Comparison of ENCODE assay signal across 15 mouse cellular contexts in the genomic region with DNA sequence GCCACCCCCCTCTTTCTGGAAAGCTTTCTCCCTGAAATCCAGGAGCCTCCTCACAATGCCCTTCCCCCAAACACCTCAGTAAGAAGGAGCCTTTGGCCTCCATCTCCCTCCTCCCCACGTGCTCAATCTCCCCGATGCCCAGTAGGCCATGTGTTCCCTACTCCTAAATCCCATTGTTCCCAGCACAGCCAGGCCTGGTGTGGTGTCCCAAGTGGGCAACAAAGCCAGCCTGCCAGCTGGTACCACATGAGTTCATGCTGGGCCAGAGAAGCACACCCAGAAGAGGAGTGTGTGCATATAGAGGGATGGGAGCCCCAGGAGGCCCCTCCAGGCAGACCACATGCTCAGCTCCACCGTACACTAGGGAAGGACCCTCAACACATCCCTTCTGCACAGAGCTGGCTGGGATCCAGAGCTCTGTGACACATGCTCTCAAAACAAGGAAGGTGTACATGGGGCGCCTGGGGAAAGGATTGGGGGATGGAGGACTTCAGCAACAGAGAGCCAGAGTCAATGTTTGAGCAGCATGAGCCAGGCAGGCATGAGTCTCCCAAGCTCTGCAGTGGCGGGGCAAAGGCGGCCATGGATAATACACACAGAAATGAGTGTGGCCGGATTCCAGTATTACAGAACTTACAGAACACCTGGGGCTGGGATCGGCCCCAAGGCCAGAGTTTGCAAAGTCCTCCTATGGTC. TPM values are rescaled to one million over a fixed set of nuclear protein-coding genes. Genes with fewer than 3 reads are reported as not detected.
DNase-seq lines count a peak whose midpoint lies in the region; ATAC-seq and TF ChIP-seq lines count a peak whose summit lies in the region.
"Had no signal": no experiment of that assay in that cellular context is flagged by ENCODE, and none has a peak within 500 bp of the region (broad histone marks: within the 10 kb centered on the region; RNA-seq: fewer than 3 reads in every experiment).

No protein-coding gene starts in this region.

- 0 out of 2 replicates have a peak, but pooled peaks cover 6% of the 10 kb centered on the region for H3K4me1 ChIP-seq in forebrain, embryonic 13.5 days
- no peaks in the 10 kb centered on the region for H3K4me1 ChIP-seq in forebrain, embryonic 10.5 days
- H3K4me1 ChIP-seq in midbrain, embryonic 11.5 days (ENCODE audit: control insufficient read depth, insufficient read depth, low read length), result no peaks in the 10 kb centered on the region
- H3K4me1 ChIP-seq in midbrain, postnatal 0 days (ENCODE audit: insufficient read depth, low read length), result no peaks in the 10 kb centered on the region
- H3K4me1 ChIP-seq in hindbrain, embryonic 13.5 days (replicated peaks), result peaks cover 5% of the 10 kb centered on the region
- H3K4me1 ChIP-seq in stomach, embryonic 16.5 days (ENCODE audit: control insufficient read depth, insufficient read depth, low read length), result no peaks in the 10 kb centered on the region

- H3K4me2 ChIP-seq in forebrain, embryonic 13.5 days, result no peak overlapping the region
- H3K4me2 ChIP-seq in midbrain, embryonic 11.5 days, result no peak overlapping the region
- no peak overlapping the region for H3K4me2 ChIP-seq in midbrain, postnatal 0 days (ENCODE audit: low read depth, low read length, poor library complexity, severe bottlenecking)
- H3K4me2 ChIP-seq in hindbrain, embryonic 13.5 days, result no peak overlapping the region
- H3K4me2 ChIP-seq in stomach, embryonic 16.5 days (ENCODE audit: low read depth, low read length), result no peak overlapping the region
- H3K4me2 ChIP-seq: heart, embryonic 13.5 days had no signal

- H3K27ac ChIP-seq in forebrain, embryonic 13.5 days, result no peak overlapping the region
- H3K27ac ChIP-seq in forebrain, embryonic 10.5 days, result no peak overlapping the region
- no peak overlapping the region for H3K27ac ChIP-seq in midbrain, embryonic 11.5 days (ENCODE audit: low read depth, low read length)
- H3K27ac ChIP-seq in midbrain, postnatal 0 days (ENCODE audit: low read depth, low read length), result no peak overlapping the region
- H3K27ac ChIP-seq in hindbrain, embryonic 13.5 days, result no peak overlapping the region
- no peak overlapping the region for H3K27ac ChIP-seq in stomach, embryonic 16.5 days (ENCODE audit: low read length)
- H3K27ac ChIP-seq: heart, embryonic 13.5 days; macrophage had no signal

- no peaks in the 10 kb centered on the region for H3K9me3 ChIP-seq in forebrain, embryonic 13.5 days (replicated peaks)
- H3K9me3 ChIP-seq in forebrain, embryonic 10.5 days, result no peaks in the 10 kb centered on the region
- no peaks in the 10 kb centered on the region for H3K9me3 ChIP-seq in midbrain, embryonic 11.5 days (ENCODE audit: control insufficient read depth, low read length)
- H3K9me3 ChIP-seq in midbrain, postnatal 0 days (ENCODE audit: low read length), result no peaks in the 10 kb centered on the region
- H3K9me3 ChIP-seq in hindbrain, embryonic 13.5 days, result no peaks in the 10 kb centered on the region
- no peaks in the 10 kb centered on the region for H3K9me3 ChIP-seq in stomach, embryonic 16.5 days (replicated peaks; ENCODE audit: control insufficient read depth, low read length)
- H3K9me3 ChIP-seq: heart, embryonic 13.5 days had no signal

- no peaks in the 10 kb centered on the region for H3K27me3 ChIP-seq in forebrain, embryonic 13.5 days
- H3K27me3 ChIP-seq in forebrain, embryonic 10.5 days (ENCODE audit: poor library complexity, severe bottlenecking), result no peaks in the 10 kb centered on the region
- no peaks in the 10 kb centered on the region for H3K27me3 ChIP-seq in midbrain, embryonic 11.5 days (ENCODE audit: control insufficient read depth, insufficient read depth, low read length)
- no peaks in the 10 kb centered on the region for H3K27me3 ChIP-seq in midbrain, postnatal 0 days (ENCODE audit: insufficient read depth, low read length)
- H3K27me3 ChIP-seq in hindbrain, embryonic 13.5 days, result no peaks in the 10 kb centered on the region
- H3K27me3 ChIP-seq in stomach, embryonic 16.5 days (ENCODE audit: control insufficient read depth, insufficient read depth, low read length), result no peaks in the 10 kb centered on the region

- DNase-seq in forebrain, embryonic 10.5 days (ENCODE audit: extremely low spot score, low spot score), result no peak
- peak; percentile 62 for DNase-seq in midbrain, embryonic 11.5 days (ENCODE audit: low spot score, missing footprints)
- no peak for DNase-seq in midbrain, postnatal 0 days (ENCODE audit: low spot score)
- DNase-seq in heart, adult 11 months, result no peak
- DNase-seq: adrenal gland, postnatal 10 days; gastrocnemius, postnatal 14 days; thymus, adult 18-20 months had no signal

- no peak for TF ChIP-seq CTCF in midbrain, postnatal 0 days (IDR thresholded peaks at IDR 0.05)

- H3K9ac ChIP-seq in forebrain, embryonic 13.5 days, result no peak overlapping the region
- H3K9ac ChIP-seq in midbrain, embryonic 11.5 days (ENCODE audit: low read length), result no peak overlapping the region
- no peak overlapping the region for H3K9ac ChIP-seq in midbrain, postnatal 0 days (replicated peaks; ENCODE audit: low read length, poor library complexity, severe bottlenecking)
- no peak overlapping the region for H3K9ac ChIP-seq in hindbrain, embryonic 13.5 days
- H3K9ac ChIP-seq in stomach, embryonic 16.5 days (ENCODE audit: low read length), result no peak overlapping the region
- H3K9ac ChIP-seq: heart, embryonic 13.5 days had no signal

- ATAC-seq in forebrain, embryonic 13.5 days, result peak; percentile 46
- 0 out of 2 replicates have a peak, but pooled peaks have one; percentile 25 for ATAC-seq in midbrain, embryonic 11.5 days (ENCODE audit: low FRiP score)
- ATAC-seq in midbrain, postnatal 0 days (ENCODE audit: low FRiP score), result no peak; the same call in 1 of the 2 replicates
- ATAC-seq in hindbrain, embryonic 13.5 days (ENCODE audit: low FRiP score), result peak; percentile 57
- peak; percentile 20; the same call in 1 of the 2 replicates for ATAC-seq in stomach, embryonic 16.5 days (ENCODE audit: insufficient read depth, low FRiP score)
- no peak for ATAC-seq in erythroid progenitor cell, adult 5-6 weeks (replicated peaks; ENCODE audit: low FRiP score, poor library complexity, severe bottlenecking)

- H3K36me3 ChIP-seq in forebrain, embryonic 13.5 days (ENCODE audit: poor library complexity, severe bottlenecking), result no peaks in the 10 kb centered on the region
- H3K36me3 ChIP-seq in forebrain, embryonic 10.5 days (replicated peaks), result no peaks in the 10 kb centered on the region
- H3K36me3 ChIP-seq in midbrain, embryonic 11.5 days (ENCODE audit: control insufficient read depth, insufficient read depth, low read length), result no peaks in the 10 kb centered on the region
- H3K36me3 ChIP-seq in midbrain, postnatal 0 days (ENCODE audit: insufficient read depth, low read length), result no peaks in the 10 kb centered on the region
- H3K36me3 ChIP-seq in hindbrain, embryonic 13.5 days, result no peaks in the 10 kb centered on the region
- H3K36me3 ChIP-seq in stomach, embryonic 16.5 days (ENCODE audit: control insufficient read depth, insufficient read depth, low read length), result no peaks in the 10 kb centered on the region
- H3K36me3 ChIP-seq: heart, embryonic 13.5 days had no signal

- WGBS in forebrain, embryonic 13.5 days, result 76% methylated on average over 8 of the region's 8 CpGs
- 86% methylated on average over 8 of the region's 8 CpGs for WGBS in forebrain, embryonic 10.5 days
- 73% methylated on average over 8 of the region's 8 CpGs for WGBS in midbrain, embryonic 11.5 days
- WGBS in midbrain, postnatal 0 days, result 67% methylated on average over 8 of the region's 8 CpGs
- 77% methylated on average over 8 of the region's 8 CpGs for WGBS in hindbrain, embryonic 13.5 days
- 69% methylated on average over 8 of the region's 8 CpGs for WGBS in stomach, embryonic 16.5 days

- no peak overlapping the region for H3K4me3 ChIP-seq in forebrain, embryonic 13.5 days
- no peak overlapping the region for H3K4me3 ChIP-seq in forebrain, embryonic 10.5 days
- H3K4me3 ChIP-seq in midbrain, embryonic 11.5 days (ENCODE audit: low read depth, low read length), result no peak overlapping the region
- H3K4me3 ChIP-seq in midbrain, postnatal 0 days (ENCODE audit: low read depth, low read length), result no peak overlapping the region
- no peak overlapping the region for H3K4me3 ChIP-seq in hindbrain, embryonic 13.5 days
- no peak overlapping the region for H3K4me3 ChIP-seq in stomach, embryonic 16.5 days (replicated peaks; ENCODE audit: low read length)
- H3K4me3 ChIP-seq: heart, embryonic 13.5 days had no signal

RNA-seq across cellular contexts. Expression of gene Ssu2, which starts 4.7 kb away (rescaled TPM):
- polyA plus RNA-seq in forebrain, embryonic 13.5 days (2015; fragmentation: Nextera tagmentation; extraction: Ambion mirVana), result not detected in 2 replicates
- polyA plus RNA-seq in forebrain, embryonic 10.5 days (2016; fragmentation: Nextera tagmentation; extraction: Ambion mirVana), result 0.14 and 0.55 TPM in 2 replicates
- 0.16 and 0.52 TPM in 2 replicates for polyA plus RNA-seq in midbrain, embryonic 11.5 days (2014; fragmentation: Nextera tagmentation; extraction: Ambion mirVana)
- total RNA-seq in midbrain, postnatal 0 days (2014; rRNA removed), result 0.28 TPM in 1 of 2 replicates, not detected in the other
- 0.33 TPM in 1 of 2 replicates, not detected in the other for polyA plus RNA-seq in midbrain, postnatal 0 days (2015; fragmentation: Nextera tagmentation; extraction: Ambion mirVana)
- polyA plus RNA-seq in hindbrain, embryonic 13.5 days (2015; fragmentation: Nextera tagmentation; extraction: Ambion mirVana), result not detected in 2 replicates
- 2.9 and 3.5 TPM in 2 replicates for polyA plus RNA-seq in stomach, embryonic 16.5 days (2015; fragmentation: Nextera tagmentation; extraction: Ambion mirVana)
- not detected in 2 replicates for total RNA-seq in erythroid progenitor cell, adult 5-6 weeks (2015; ENCODE audit: low replicate concordance)
- not detected in 2 replicates for total RNA-seq in erythroid progenitor cell, adult 5-6 weeks (2017; ENCODE audit: low replicate concordance)
- total RNA-seq: common myeloid progenitor, adult 5-6 weeks; liver, adult 2 months had no signal
- polyA plus RNA-seq: liver, adult 2 months; macrophage had no signal

Comparison
In these comparisons a context has a peak if more than half of its experiments do, and no peak if none do; other contexts are left out.
1. ATAC-seq: peak in forebrain, embryonic 13.5 days (single experiment), midbrain, embryonic 11.5 days (single experiment), hindbrain, embryonic 13.5 days (single experiment) and stomach, embryonic 16.5 days (single experiment); none in midbrain, postnatal 0 days (single experiment) and erythroid progenitor cell, adult 5-6 weeks (single experiment).